Mouse (Mus musculus) lung, adult 2 months (tissue): ENCODE measurements around the gene Olfr194.

Source experiments
- CTCF ChIP-seq: fragments of 200-500 bp; IDR thresholded peaks from 2 replicates; pipeline ENCODE4 v1.5.1; 2011; ENCODE audit warnings: mild to moderate bottlenecking, low read length, control low read depth; ENCODE audit not compliant: insufficient read depth
- POLR2A ChIP-seq: fragments of 200-500 bp; IDR thresholded peaks from 2 replicates; pipeline ENCODE4 v1.6.1; 2011; ENCODE audit warnings: low read depth, mild to moderate bottlenecking, control low read depth, low read length, borderline replicate concordance; ENCODE audit errors: extremely low read depth

GRCm38 (mm10) chr16:59077905-59078304 is 43.0 kb downstream of the Olfr194 start, which contains the start of gene Olfr190:
- TF ChIP-seq POLR2A (no peak), CTCF (no peak)
